Mouse (Mus musculus) neural tube, embryonic 13.5 days (tissue): ENCODE results near the gene Apold1. TPM values are rescaled to one million over a fixed set of nuclear protein-coding genes. Genes with fewer than 3 reads are reported as not detected.
A peak's percentile ranks its signal among the peaks of the same experiment; 100 is the strongest.

Experiments
- ATAC-seq: fragments of 200-750 bp; cut with Nextera tagmentation; 2 replicates; pipeline ENCODE4 v1.8.0; 2017; ENCODE audit warnings: low read depth, mild to moderate bottlenecking, moderate TSS enrichment, moderate library complexity
- H3K27ac ChIP-seq: fragments of 300-500 bp; sonication (generic); replicated peaks from 2 replicates; pipeline ENCODE4 v1.5.1; 2015; ENCODE audit warnings: moderate library complexity, mild to moderate bottlenecking, inconsistent platforms
- H3K27me3 ChIP-seq: fragments of 300-500 bp; sonication (generic); 2 replicates; pipeline ENCODE4 v1.6.1; 2015; ENCODE audit warnings: mild to moderate bottlenecking, inconsistent platforms
- H3K36me3 ChIP-seq: fragments of 300-500 bp; sonication (generic); 2 replicates; pipeline ENCODE4 v1.6.1; 2015; ENCODE audit warnings: mild to moderate bottlenecking, inconsistent platforms
- H3K4me1 ChIP-seq: fragments of 300-500 bp; sonication (generic); replicated peaks from 2 replicates; pipeline ENCODE4 v1.6.1; 2015; ENCODE audit warnings: inconsistent platforms
- H3K4me2 ChIP-seq: fragments of 300-500 bp; sonication (generic); 2 replicates; pipeline ENCODE4 v1.6.1; 2015; ENCODE audit warnings: inconsistent platforms, mild to moderate bottlenecking, moderate library complexity
- H3K4me3 ChIP-seq: fragments of 300-500 bp; sonication (generic); 2 replicates; pipeline ENCODE4 v1.5.1; 2015; ENCODE audit warnings: mild to moderate bottlenecking, inconsistent platforms
- H3K9ac ChIP-seq: fragments of 300-500 bp; sonication (generic); 2 replicates; pipeline ENCODE4 v1.6.1; 2015; ENCODE audit warnings: moderate library complexity, mild to moderate bottlenecking, inconsistent platforms
- H3K9me3 ChIP-seq: fragments of 300-500 bp; sonication (generic); 2 replicates; pipeline ENCODE4 v1.6.1; 2016; ENCODE audit warnings: inconsistent platforms
- WGBS: fragments of 180-500 bp; shearing (Covaris S2); methylation state at CpG from one replicate; pipeline ENCODE4 v1.1.7; 2015; 5-methylcytosine and 5-hydroxymethylcytosine counted together
- polyA plus RNA-seq: library from polyadenylated mRNA; unstranded; fragments of >200 nt; fragmentation: Nextera tagmentation; extraction: Ambion mirVana; gene quantifications from 2 replicates; pipeline ENCODE4 v1.2.1, GENCODE M21; 2015

Apold1 gene
- polyA plus RNA-seq = 3.0 and 4.6 TPM in 2 replicates

- Histone ChIP-seq H3K27ac (0 out of 2 replicates have a peak within 1 kb of the TSS, but pooled peaks have one; percentile 15), H3K9ac (no peak within 1 kb of the TSS), H3K4me1 (peaks cover 25% of the 10 kb centered on the region), H3K36me3 (no peaks in the 10 kb centered on the region), H3K4me3 (peak within 1 kb of the TSS; percentile 10), H3K4me2 (peak within 1 kb of the TSS; percentile 85), H3K9me3 (no peaks in the 10 kb centered on the region), H3K27me3 (no peaks in the 10 kb centered on the region)
- WGBS = 39% methylated on average over 22 of the region's 22 CpGs
- no peak for ATAC-seq
Measured at GRCm38 (mm10) chr6:134981231-134982062, at the start of gene Apold1. TSS of gene Apold1 (plus strand) at chr6:134981718.

- no peaks in the 10 kb centered on the region for H3K36me3 ChIP-seq
- WGBS = 79% methylated on average over 12 of the region's 12 CpGs
Measured at GRCm38 (mm10) chr6:134932486-134933206, 48.9 kb upstream of the Apold1 start.

GRCm38 (mm10) chr6:134933207-134933558 lies 48.3 kb upstream of the Apold1 start:
- 84% methylated on average over 2 of the region's 2 CpGs for WGBS

More at GRCm38 (mm10) chr6:134932486-134933206, 48.9 kb upstream of the Apold1 start:
- Histone ChIP-seq H3K9me3 (no peaks in the 10 kb centered on the region), H3K27me3 (no peaks in the 10 kb centered on the region), H3K9ac (no peak overlapping the region), H3K27ac (no peak overlapping the region), H3K4me2 (no peak overlapping the region), H3K4me1 (peaks cover 14% of the 10 kb centered on the region), H3K4me3 (no peak overlapping the region)
- ATAC-seq = no peak

GRCm38 (mm10) chr6:134934305-134934704 lies 47.2 kb upstream of the Apold1 start:
- Histone ChIP-seq H3K9me3 (no peaks in the 10 kb centered on the region), H3K27ac (no peak overlapping the region), H3K36me3 (no peaks in the 10 kb centered on the region), H3K4me3 (no peak overlapping the region), H3K4me1 (peaks cover 6% of the 10 kb centered on the region; the same call in 1 of the 2 replicates), H3K27me3 (no peaks in the 10 kb centered on the region), H3K9ac (no peak overlapping the region), H3K4me2 (no peak overlapping the region)
- 95% methylated on average over 5 of the region's 5 CpGs for WGBS
- ATAC-seq = no peak

More at GRCm38 (mm10) chr6:134933207-134933558, 48.3 kb upstream of the Apold1 start:
- Histone ChIP-seq H3K36me3 (no peaks in the 10 kb centered on the region), H3K4me1 (peaks cover 11% of the 10 kb centered on the region; the same call in 1 of the 2 replicates), H3K4me2 (no peak overlapping the region), H3K9me3 (no peaks in the 10 kb centered on the region), H3K4me3 (no peak overlapping the region), H3K27ac (no peak overlapping the region), H3K9ac (no peak overlapping the region), H3K27me3 (no peaks in the 10 kb centered on the region)
- no peak for ATAC-seq

GRCm38 (mm10) chr6:134939781-134940180 lies 41.7 kb upstream of the Apold1 start:
- Histone ChIP-seq H3K4me3 (no peak overlapping the region), H3K4me1 (no peaks in the 10 kb centered on the region), H3K27ac (no peak overlapping the region), H3K36me3 (no peaks in the 10 kb centered on the region), H3K9ac (no peak overlapping the region), H3K4me2 (no peak overlapping the region), H3K9me3 (no peaks in the 10 kb centered on the region), H3K27me3 (no peaks in the 10 kb centered on the region)
- WGBS = 92% methylated on average over 4 of the region's 4 CpGs
- ATAC-seq = no peak

- Histone ChIP-seq H3K9ac (no peak overlapping the region), H3K4me2 (no peak overlapping the region), H3K36me3 (no peaks in the 10 kb centered on the region), H3K9me3 (no peaks in the 10 kb centered on the region), H3K27me3 (no peaks in the 10 kb centered on the region), H3K4me3 (no peak overlapping the region), H3K4me1 (no peaks in the 10 kb centered on the region), H3K27ac (no peak overlapping the region)
- no peak for ATAC-seq
- 78% methylated on average over 13 of the region's 13 CpGs for WGBS
Measured at GRCm38 (mm10) chr6:134943759-134944407, 37.6 kb upstream of the Apold1 start.

GRCm38 (mm10) chr6:134946054-134946453 lies 35.5 kb upstream of the Apold1 start:
- no peak overlapping the region for H3K4me2 ChIP-seq
- H3K4me1 ChIP-seq = no peaks in the 10 kb centered on the region
- H3K36me3 ChIP-seq = no peaks in the 10 kb centered on the region
- no peaks in the 10 kb centered on the region for H3K9me3 ChIP-seq
- H3K4me3 ChIP-seq = no peak overlapping the region
- H3K27ac ChIP-seq = no peak overlapping the region
- H3K9ac ChIP-seq = no peak overlapping the region
- no peak for ATAC-seq
- no peaks in the 10 kb centered on the region for H3K27me3 ChIP-seq
- WGBS = 67% methylated on average over 6 of the region's 6 CpGs

GRCm38 (mm10) chr6:134946858-134947257 lies 34.7 kb upstream of the Apold1 start:
- Histone ChIP-seq H3K9ac (no peak overlapping the region), H3K4me2 (no peak overlapping the region), H3K36me3 (no peaks in the 10 kb centered on the region), H3K9me3 (no peaks in the 10 kb centered on the region), H3K4me1 (no peaks in the 10 kb centered on the region), H3K27me3 (no peaks in the 10 kb centered on the region), H3K4me3 (no peak overlapping the region), H3K27ac (no peak overlapping the region)
- WGBS = 91% methylated on average over 9 of the region's 9 CpGs
- no peak for ATAC-seq

GRCm38 (mm10) chr6:134947311-134948087 lies 34.0 kb upstream of the Apold1 start:
- no peaks in the 10 kb centered on the region for H3K4me1 ChIP-seq
- no peak overlapping the region for H3K4me3 ChIP-seq
- no peak for ATAC-seq
- no peaks in the 10 kb centered on the region for H3K9me3 ChIP-seq
- no peaks in the 10 kb centered on the region for H3K36me3 ChIP-seq
- H3K27me3 ChIP-seq = no peaks in the 10 kb centered on the region
- no peak overlapping the region for H3K9ac ChIP-seq
- no peak overlapping the region for H3K4me2 ChIP-seq
- H3K27ac ChIP-seq = no peak overlapping the region
- WGBS = 47% methylated on average over 13 of the region's 13 CpGs

GRCm38 (mm10) chr6:134948522-134949061 lies 32.9 kb upstream of the Apold1 start:
- no peak overlapping the region for H3K9ac ChIP-seq
- H3K4me2 ChIP-seq = no peak overlapping the region
- no peaks in the 10 kb centered on the region for H3K4me1 ChIP-seq
- no peak overlapping the region for H3K4me3 ChIP-seq
- no peaks in the 10 kb centered on the region for H3K27me3 ChIP-seq
- H3K9me3 ChIP-seq = no peaks in the 10 kb centered on the region
- 76% methylated on average over 11 of the region's 11 CpGs for WGBS
- H3K36me3 ChIP-seq = no peaks in the 10 kb centered on the region
- ATAC-seq = no peak
- H3K27ac ChIP-seq = no peak overlapping the region

GRCm38 (mm10) chr6:134949241-134949640 lies 32.3 kb upstream of the Apold1 start:
- Histone ChIP-seq H3K9ac (no peak overlapping the region), H3K4me2 (no peak overlapping the region), H3K27ac (no peak overlapping the region), H3K27me3 (no peaks in the 10 kb centered on the region), H3K36me3 (no peaks in the 10 kb centered on the region), H3K9me3 (no peaks in the 10 kb centered on the region), H3K4me1 (peaks cover 6% of the 10 kb centered on the region; the same call in 1 of the 2 replicates), H3K4me3 (no peak overlapping the region)
- ATAC-seq = no peak
- WGBS = 97% methylated on average over 3 of the region's 3 CpGs
